Mouse (Mus musculus) spleen, adult 2 months (tissue): ENCODE data around the gene Btnl9. TPM values are rescaled to one million over a fixed set of nuclear protein-coding genes. Genes with fewer than 3 reads are reported as not detected.

Experiments
- DNase-seq, 2 experiments: peaks; one replicate each; pipeline versions ENCODE4 v3.0.0 to v3.0.0-alpha.2; 2012 to 2021; ENCODE audit warnings: low spot score in 2 of 2, low read depth in 1 of 2
- H3K27ac ChIP-seq: fragments of 200-500 bp; 2 replicates; pipeline ENCODE4 v1.5.1; 2012; ENCODE audit warnings: low read length, inconsistent platforms; ENCODE audit not compliant: insufficient read depth
- H3K27me3 ChIP-seq: fragments of 200-500 bp; 2 replicates; pipeline ENCODE4 v1.6.1; 2012; ENCODE audit warnings: mild to moderate bottlenecking, moderate library complexity, low read length, inconsistent platforms; ENCODE audit not compliant: control insufficient read depth, insufficient read depth
- H3K36me3 ChIP-seq: fragments of 200-500 bp; 2 replicates; pipeline ENCODE4 v1.6.1; 2012; ENCODE audit warnings: mild to moderate bottlenecking, low read length, inconsistent platforms; ENCODE audit not compliant: control insufficient read depth, insufficient read depth
- H3K4me1 ChIP-seq: fragments of 200-500 bp; 2 replicates; pipeline ENCODE4 v1.6.1; 2011; ENCODE audit warnings: inconsistent platforms; ENCODE audit not compliant: control insufficient read depth, insufficient read depth, insufficient read length
- H3K4me3 ChIP-seq: fragments of 200-500 bp; 2 replicates; pipeline ENCODE4 v1.5.1; 2011; ENCODE audit warnings: mild to moderate bottlenecking, inconsistent platforms; ENCODE audit not compliant: insufficient read depth, insufficient read length; ENCODE audit errors: extremely low read depth
- CTCF ChIP-seq: fragments of 200-500 bp; IDR thresholded peaks from 2 replicates; pipeline ENCODE4 v1.5.1; 2011; ENCODE audit warnings: mild to moderate bottlenecking, inconsistent platforms; ENCODE audit not compliant: insufficient read depth, insufficient read length, insufficient replicate concordance; ENCODE audit errors: extremely low read depth
- POLR2A ChIP-seq: fragments of 200-500 bp; IDR thresholded peaks from 2 replicates; pipeline ENCODE4 v1.6.1; 2011; ENCODE audit warnings: low read depth, low read length, inconsistent platforms
- WGBS: fragments of 180-500 bp; shearing (Covaris S2); methylation state at CpG from one replicate; pipeline ENCODE4 v1.1.7; 2018; 5-methylcytosine and 5-hydroxymethylcytosine counted together
- polyA plus RNA-seq: library from polyadenylated mRNA; depleted of rRNA; stranded (reverse); fragments of >200 nt; gene quantifications from 2 replicates; pipeline ENCODE4 v1.2.3, GENCODE M21; 2012; rRNA removed

Gene Btnl9
- polyA plus RNA-seq, 1 experiment: 3.9 TPM

DNA sequence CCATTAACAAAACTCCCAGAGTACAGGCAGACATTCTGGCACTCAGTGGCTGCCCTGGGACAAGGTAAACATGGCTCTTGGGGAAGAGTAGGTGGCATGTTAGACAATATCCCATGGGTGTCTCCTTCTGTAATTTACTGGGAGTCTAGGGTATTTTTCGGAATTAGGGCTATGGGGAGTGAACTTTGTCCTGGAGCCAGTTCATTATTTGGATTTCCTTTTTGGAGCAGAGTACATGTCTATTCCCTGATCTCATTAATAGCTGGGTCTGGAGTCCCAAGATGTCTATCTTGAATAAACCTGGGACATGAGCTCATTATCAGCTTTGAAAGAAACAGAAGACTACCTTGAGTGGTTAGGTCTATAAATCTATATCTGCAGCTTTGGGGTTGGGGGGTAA lies 32.9 kb downstream of the Btnl9 start, which contains the start of gene Olfr1394:
Gene Olfr1394 (plus strand): TSS at position 301 of the 400 bp plus-strand sequence.
- WGBS: 89% methylated on average over 1 of the region's 1 CpGs
- H3K36me3 ChIP-seq: no peaks in the 10 kb centered on the region
- DNase-seq: no peak
- no peaks in the 10 kb centered on the region for H3K27me3 ChIP-seq
- TF ChIP-seq POLR2A (no peak), CTCF (no peak)
- no peaks in the 10 kb centered on the region for H3K4me1 ChIP-seq
- H3K4me3 ChIP-seq: no peak within 1 kb of the TSS
- H3K27ac ChIP-seq: no peak within 1 kb of the TSS

- 88% methylated on average over 6 of the region's 6 CpGs for WGBS
- DNase-seq: no peak
- H3K4me3 ChIP-seq: no peak within 1 kb of the TSS
- no peaks in the 10 kb centered on the region for H3K27me3 ChIP-seq
- no peaks in the 10 kb centered on the region for H3K36me3 ChIP-seq
- H3K4me1 ChIP-seq: no peaks in the 10 kb centered on the region
- no peak for TF ChIP-seq CTCF
- H3K27ac ChIP-seq: no peak within 1 kb of the TSS
Observed at GRCm38 (mm10) chr11:49141974-49142373, 45.0 kb downstream of the Btnl9 start, which contains the start of gene Olfr1395. TSS of gene Olfr1395 (plus strand) at chr11:49142274.

DNA sequence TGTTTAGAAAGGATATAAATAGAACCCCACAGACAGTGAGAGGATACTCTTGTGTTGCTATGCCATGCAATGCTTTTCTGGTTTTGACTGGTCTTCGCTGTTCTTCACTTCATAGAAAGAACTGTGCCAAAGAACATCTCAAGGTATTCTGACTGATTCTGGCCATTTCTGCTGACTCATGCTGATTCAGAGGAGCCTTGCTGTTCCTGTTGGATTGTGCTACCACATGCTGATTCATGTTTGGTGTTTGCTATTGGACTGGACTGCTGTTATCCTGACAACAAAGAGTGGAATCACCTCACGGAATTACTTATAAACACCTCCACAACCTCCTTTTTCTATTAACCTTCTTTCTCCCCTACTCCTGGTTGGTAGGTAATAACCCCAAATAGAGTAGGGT lies 62.8 kb downstream of the Btnl9 start:
- Histone ChIP-seq H3K27me3 (no peaks in the 10 kb centered on the region), H3K4me3 (no peak overlapping the region), H3K4me1 (no peaks in the 10 kb centered on the region), H3K36me3 (no peaks in the 10 kb centered on the region), H3K27ac (no peak overlapping the region)
- DNase-seq: no peak
- 86% methylated on average over 2 of the region's 2 CpGs for WGBS
- TF ChIP-seq CTCF (no peak), POLR2A (no peak)

- H3K4me1 ChIP-seq: no peaks in the 10 kb centered on the region
- no peaks in the 10 kb centered on the region for H3K27me3 ChIP-seq
- TF ChIP-seq CTCF (no peak), POLR2A (no peak)
- no peak overlapping the region for H3K4me3 ChIP-seq
- H3K27ac ChIP-seq: no peak overlapping the region
- 94% methylated on average over 3 of the region's 3 CpGs for WGBS
- no peak for DNase-seq
- H3K36me3 ChIP-seq: no peaks in the 10 kb centered on the region
Observed at GRCm38 (mm10) chr11:49119635-49120034, 67.3 kb downstream of the Btnl9 start.

Other genes with a start within 250 kb of the Btnl9 start
- gene Psme2b, start 241.0 kb downstream of the Btnl9 start, polyA plus RNA-seq: 8.3 and 12.9 TPM in 2 replicates
- gene Olfr56, start 208.3 kb downstream of the Btnl9 start, polyA plus RNA-seq: 0.05 and 0.22 TPM in 2 replicates
- 16.0 and 17.9 TPM in 2 replicates for gene 9930111J21Rik1, start 207.8 kb downstream of the Btnl9 start, polyA plus RNA-seq
- 0.23 and 0.36 TPM in 2 replicates for gene Gm12185, start 194.9 kb downstream of the Btnl9 start, polyA plus RNA-seq
- 2.1 and 2.5 TPM in 2 replicates for gene Tgtp1, start 193.0 kb downstream of the Btnl9 start, polyA plus RNA-seq
- 10.8 and 11.0 TPM in 2 replicates for gene 9930111J21Rik2, start 135.9 kb downstream of the Btnl9 start, polyA plus RNA-seq
- gene Tgtp2, start 123.0 kb downstream of the Btnl9 start, polyA plus RNA-seq: 7.1 and 19.6 TPM in 2 replicates
- 16.8 and 16.9 TPM in 2 replicates for gene Ifi47, start 110.6 kb downstream of the Btnl9 start, polyA plus RNA-seq
- gene Olfr1396, start 72.3 kb downstream of the Btnl9 start, polyA plus RNA-seq: 0.05 and 0.41 TPM in 2 replicates
- not detected in 2 replicates for gene Olfr1395, start 44.9 kb downstream of the Btnl9 start, polyA plus RNA-seq
- gene Olfr1394, start 32.8 kb downstream of the Btnl9 start, polyA plus RNA-seq: not detected in 2 replicates
- gene Zfp62, start 16.1 kb upstream of the Btnl9 start, polyA plus RNA-seq: 1.4 and 2.4 TPM in 2 replicates
- gene Mgat1, start 57.0 kb upstream of the Btnl9 start, polyA plus RNA-seq: 222 and 255 TPM in 2 replicates
- gene Olfr1393, start 91.1 kb upstream of the Btnl9 start, polyA plus RNA-seq: 0.06 TPM in 2 replicates
- not detected in 2 replicates for gene Olfr1392, start 98.1 kb upstream of the Btnl9 start, polyA plus RNA-seq
- gene Olfr10, start 117.6 kb upstream of the Btnl9 start, polyA plus RNA-seq: not detected in 2 replicates
- not detected in 2 replicates for gene Olfr1391, start 135.6 kb upstream of the Btnl9 start, polyA plus RNA-seq
- gene Olfr1390, start 148.0 kb upstream of the Btnl9 start, polyA plus RNA-seq: not detected in 2 replicates
- not detected in 2 replicates for gene Olfr1389, start 235.9 kb upstream of the Btnl9 start, polyA plus RNA-seq
- gene Olfr1388, start 249.5 kb upstream of the Btnl9 start, polyA plus RNA-seq: 0.08 TPM in 1 of 2 replicates, not detected in the other